Mouse (Mus musculus) liver, embryonic 14.5 days (tissue): ENCODE results near the gene Fam92a. TPM values are rescaled to one million over a fixed set of nuclear protein-coding genes. Genes with fewer than 3 reads are reported as not detected.

Experiments
- polyA plus RNA-seq, 2 experiments: library from polyadenylated mRNA; depleted of rRNA in 1 of 2; stranded (reverse) in 1 of 2; unstranded in 1 of 2; fragments of >200 nt; fragmentation: Nextera tagmentation in 1 of 2; extraction: Ambion mirVana in 1 of 2; gene quantifications; 2 replicates each; pipeline versions ENCODE4 v1.2.1 to v1.2.3; 2012 to 2014

The Fam92a gene
- polyA plus RNA-seq, 2 experiments: 7.6 to 15.8 TPM

Other genes starting within 250 kb of the Fam92a start
- gene Gm10604, start 190.8 kb downstream of the Fam92a start, polyA plus RNA-seq (2012; rRNA removed): not detected in 2 replicates
- gene Gm10604, start 190.8 kb downstream of the Fam92a start, polyA plus RNA-seq (2014; fragmentation: Nextera tagmentation; extraction: Ambion mirVana): 0.11 TPM in 1 of 2 replicates, not detected in the other
- 1.7 and 3.1 TPM in 2 replicates for gene Rbm12b2, start 82.6 kb downstream of the Fam92a start, polyA plus RNA-seq (2012; rRNA removed)
- gene Rbm12b2, start 82.6 kb downstream of the Fam92a start, polyA plus RNA-seq (2014; fragmentation: Nextera tagmentation; extraction: Ambion mirVana): 3.0 and 3.3 TPM in 2 replicates
- gene Rbm12b1, start 31.8 kb downstream of the Fam92a start, polyA plus RNA-seq (2012; rRNA removed): 2.0 TPM in 2 replicates
- 1.4 and 1.9 TPM in 2 replicates for gene Rbm12b1, start 31.8 kb downstream of the Fam92a start, polyA plus RNA-seq (2014; fragmentation: Nextera tagmentation; extraction: Ambion mirVana)